Mouse (Mus musculus): ENCODE results near the gene Midn. TPM values are rescaled to one million over a fixed set of nuclear protein-coding genes. Genes with fewer than 3 reads are reported as not detected.
"Not testable (repeated sequence)": the region's sequence is repeated elsewhere in the genome, so short reads cannot be mapped to it uniquely, and the experiment has no call there.

Gene Midn
- total RNA-seq, 2 experiments from 2014 or later = 112 to 128 TPM

GRCm38 (mm10) chr10:80156002-80156751 is 8.1 kb downstream of the Midn start:
- DNase-seq (ENCODE audit: low spot score in 2 of 2) = peak in 1 of 2 experiments; percentile 35

- peak in 1 of 2 experiments; percentile 54 for DNase-seq (ENCODE audit: low spot score in 2 of 2)
Measured at GRCm38 (mm10) chr10:80156752-80157053, 8.6 kb downstream of the Midn start.

GRCm38 (mm10) chr10:80157141-80157929 is 9.3 kb downstream of the Midn start:
- peak in 1 of 2 experiments; percentile 50 for DNase-seq (ENCODE audit: low spot score in 2 of 2)

GRCm38 (mm10) chr10:80158307-80158986 is 10.4 kb downstream of the Midn start:
- peak in 1 of 2 experiments; percentile 65 for DNase-seq (ENCODE audit: low spot score in 2 of 2)

- peak in 1 of 2 experiments; percentile 68 for DNase-seq (ENCODE audit: low spot score in 2 of 2)
Measured at GRCm38 (mm10) chr10:80159021-80159560, 11.0 kb downstream of the Midn start.

- peak; percentile 100 for DNase-seq (ENCODE audit: low spot score in 2 of 2)
Measured at GRCm38 (mm10) chr10:80159561-80160454, 11.7 kb downstream of the Midn start.

GRCm38 (mm10) chr10:80160455-80161371 is 12.6 kb downstream of the Midn start:
- peak; percentile 71 to 75 for DNase-seq (ENCODE audit: low spot score in 2 of 2)

GRCm38 (mm10) chr10:80161522-80162242 is 13.6 kb downstream of the Midn start:
- DNase-seq (ENCODE audit: low spot score in 2 of 2) = no peak

GRCm38 (mm10) chr10:80162243-80162608 is 14.2 kb downstream of the Midn start:
- DNase-seq (ENCODE audit: low spot score in 2 of 2) = no peak

GRCm38 (mm10) chr10:80162716-80163299 is 14.7 kb downstream of the Midn start:
- no peak for DNase-seq (ENCODE audit: low spot score in 2 of 2)

- DNase-seq (ENCODE audit: low spot score in 2 of 2) = no peak
Measured at GRCm38 (mm10) chr10:80163721-80164120, 15.6 kb downstream of the Midn start.

GRCm38 (mm10) chr10:80164161-80164997 is 16.3 kb downstream of the Midn start:
- DNase-seq (ENCODE audit: low spot score in 2 of 2) = peak in 1 of 2 experiments; percentile 57

GRCm38 (mm10) chr10:80164998-80165344 is 16.9 kb downstream of the Midn start:
- DNase-seq (ENCODE audit: low spot score in 2 of 2) = peak; percentile 98

GRCm38 (mm10) chr10:80165392-80166128 is 17.5 kb downstream of the Midn start, which contains the start of gene Cirbp:
Cirbp (plus strand) TSS chr10:80165985.
- DNase-seq (ENCODE audit: low spot score in 2 of 2) = peak in 1 of 2 experiments; percentile 51

GRCm38 (mm10) chr10:80166136-80166535 is 18.1 kb downstream of the Midn start:
- not testable (repeated sequence) for DNase-seq (ENCODE audit: low spot score in 2 of 2)

GRCm38 (mm10) chr10:80167460-80168037 is 19.5 kb downstream of the Midn start:
- peak; percentile 99 to 100 for DNase-seq (ENCODE audit: low spot score in 2 of 2)
